Mouse (Mus musculus): ENCODE measurements at regions not wholly inside any gene's neighbourhood (a gene's known extent, or its start where the extent isn't known, plus 50 kb on each side); places are given as distances from the start of the nearest gene placed in this dataset.

GRCm38 (mm10) chr5:75823646-75824045 is 154.6 kb downstream of the Kdr start:
- Histone ChIP-seq H3K9me3 (ENCODE audit: control insufficient read depth, low read length) (no peaks in the 10 kb centered on the region), H3K4me2 (replicated peaks; ENCODE audit: low read depth, low read length) (no peak overlapping the region), H3K27me3 (ENCODE audit: control insufficient read depth, insufficient read depth, low read length) (no peaks in the 10 kb centered on the region), H3K4me3 (ENCODE audit: low read depth, low read length) (no peak overlapping the region), H3K9ac (ENCODE audit: low read depth, low read length) (no peak overlapping the region), H3K36me3 (ENCODE audit: control insufficient read depth, insufficient read depth, low read length) (no peaks in the 10 kb centered on the region), H3K27ac (ENCODE audit: low read depth, low read length) (no peak overlapping the region), H3K4me1 (replicated peaks; ENCODE audit: control insufficient read depth, insufficient read depth, low read length) (no peaks in the 10 kb centered on the region)
- 91% methylated on average over 3 of the region's 3 CpGs for WGBS
- no peak for DNase-seq (ENCODE audit: low spot score)
- no peak for ATAC-seq (ENCODE audit: low FRiP score)

- no peaks in the 10 kb centered on the region for H3K4me1 ChIP-seq (replicated peaks; ENCODE audit: control insufficient read depth, insufficient read depth, low read length)
- H3K9ac ChIP-seq (ENCODE audit: low read depth, low read length): no peak overlapping the region
- DNase-seq (ENCODE audit: low spot score) (no peak), ATAC-seq (ENCODE audit: low FRiP score) (no peak)
- H3K27ac ChIP-seq (ENCODE audit: low read depth, low read length): no peak overlapping the region
- H3K27me3 ChIP-seq (ENCODE audit: control insufficient read depth, insufficient read depth, low read length): no peaks in the 10 kb centered on the region
- no peaks in the 10 kb centered on the region for H3K36me3 ChIP-seq (ENCODE audit: control insufficient read depth, insufficient read depth, low read length)
- 95% methylated on average over 13 of the region's 13 CpGs for WGBS
- no peak overlapping the region for H3K4me2 ChIP-seq (replicated peaks; ENCODE audit: low read depth, low read length)
- H3K9me3 ChIP-seq (ENCODE audit: control insufficient read depth, low read length): no peaks in the 10 kb centered on the region
- no peak overlapping the region for H3K4me3 ChIP-seq (ENCODE audit: low read depth, low read length)
These were observed 160.9 kb downstream of the Kdr start for GRCm38 (mm10) chr5:75817396-75817795.

GRCm38 (mm10) chr5:75814393-75814984 is 163.8 kb downstream of the Kdr start:
- no peak overlapping the region for H3K4me2 ChIP-seq (replicated peaks; ENCODE audit: low read depth, low read length)
- H3K4me3 ChIP-seq (ENCODE audit: low read depth, low read length): no peak overlapping the region
- no peaks in the 10 kb centered on the region for H3K27me3 ChIP-seq (ENCODE audit: control insufficient read depth, insufficient read depth, low read length)
- no peaks in the 10 kb centered on the region for H3K9me3 ChIP-seq (ENCODE audit: control insufficient read depth, low read length)
- no peaks in the 10 kb centered on the region for H3K36me3 ChIP-seq (ENCODE audit: control insufficient read depth, insufficient read depth, low read length)
- H3K4me1 ChIP-seq (replicated peaks; ENCODE audit: control insufficient read depth, insufficient read depth, low read length): no peaks in the 10 kb centered on the region
- WGBS: 79% methylated on average over 12 of the region's 12 CpGs
- DNase-seq (ENCODE audit: low spot score) (no peak), ATAC-seq (ENCODE audit: low FRiP score) (no peak)
- H3K9ac ChIP-seq (ENCODE audit: low read depth, low read length): no peak overlapping the region
- no peak overlapping the region for H3K27ac ChIP-seq (ENCODE audit: low read depth, low read length)

GRCm38 (mm10) chr5:75812686-75813085 is 165.6 kb downstream of the Kdr start:
- no peak overlapping the region for H3K27ac ChIP-seq (ENCODE audit: low read depth, low read length)
- no peaks in the 10 kb centered on the region for H3K4me1 ChIP-seq (replicated peaks; ENCODE audit: control insufficient read depth, insufficient read depth, low read length)
- no peak for ATAC-seq (ENCODE audit: low FRiP score)
- no peak overlapping the region for H3K4me2 ChIP-seq (replicated peaks; ENCODE audit: low read depth, low read length)
- WGBS: 74% methylated on average over 4 of the region's 4 CpGs
- H3K9ac ChIP-seq (ENCODE audit: low read depth, low read length): no peak overlapping the region
- no peaks in the 10 kb centered on the region for H3K36me3 ChIP-seq (ENCODE audit: control insufficient read depth, insufficient read depth, low read length)
- H3K27me3 ChIP-seq (ENCODE audit: control insufficient read depth, insufficient read depth, low read length): no peaks in the 10 kb centered on the region
- no peak overlapping the region for H3K4me3 ChIP-seq (ENCODE audit: low read depth, low read length)
- no peaks in the 10 kb centered on the region for H3K9me3 ChIP-seq (ENCODE audit: control insufficient read depth, low read length)
- no peak for DNase-seq (ENCODE audit: low spot score)

- Histone ChIP-seq H3K4me3 (ENCODE audit: low read depth, low read length) (no peak overlapping the region), H3K36me3 (ENCODE audit: control insufficient read depth, insufficient read depth, low read length) (no peaks in the 10 kb centered on the region), H3K4me2 (replicated peaks; ENCODE audit: low read depth, low read length) (no peak overlapping the region), H3K27ac (ENCODE audit: low read depth, low read length) (no peak overlapping the region), H3K27me3 (ENCODE audit: control insufficient read depth, insufficient read depth, low read length) (no peaks in the 10 kb centered on the region), H3K4me1 (replicated peaks; ENCODE audit: control insufficient read depth, insufficient read depth, low read length) (no peaks in the 10 kb centered on the region), H3K9me3 (ENCODE audit: control insufficient read depth, low read length) (no peaks in the 10 kb centered on the region), H3K9ac (ENCODE audit: low read depth, low read length) (no peak overlapping the region)
- DNase-seq (ENCODE audit: low spot score): no peak
- no peak for ATAC-seq (ENCODE audit: low FRiP score)
- WGBS: 86% methylated on average over 18 of the region's 18 CpGs
These were observed 169.5 kb downstream of the Kdr start for GRCm38 (mm10) chr5:75808551-75809332.

- H3K9ac ChIP-seq (ENCODE audit: low read depth, low read length): no peak overlapping the region
- H3K36me3 ChIP-seq (ENCODE audit: control insufficient read depth, insufficient read depth, low read length): no peaks in the 10 kb centered on the region
- H3K27ac ChIP-seq (ENCODE audit: low read depth, low read length): no peak overlapping the region
- WGBS: 80% methylated on average over 2 of the region's 2 CpGs
- no peaks in the 10 kb centered on the region for H3K4me1 ChIP-seq (replicated peaks; ENCODE audit: control insufficient read depth, insufficient read depth, low read length)
- no peaks in the 10 kb centered on the region for H3K27me3 ChIP-seq (ENCODE audit: control insufficient read depth, insufficient read depth, low read length)
- no peak overlapping the region for H3K4me2 ChIP-seq (replicated peaks; ENCODE audit: low read depth, low read length)
- DNase-seq (ENCODE audit: low spot score): no peak
- H3K9me3 ChIP-seq (ENCODE audit: control insufficient read depth, low read length): no peaks in the 10 kb centered on the region
- H3K4me3 ChIP-seq (ENCODE audit: low read depth, low read length): no peak overlapping the region
- no peak for ATAC-seq (ENCODE audit: low FRiP score)
These were observed 173.2 kb downstream of the Kdr start for GRCm38 (mm10) chr5:75805011-75805410.

- Histone ChIP-seq H3K4me1 (replicated peaks; ENCODE audit: control insufficient read depth, insufficient read depth, low read length) (no peaks in the 10 kb centered on the region), H3K27me3 (ENCODE audit: control insufficient read depth, insufficient read depth, low read length) (no peaks in the 10 kb centered on the region), H3K9me3 (ENCODE audit: control insufficient read depth, low read length) (no peaks in the 10 kb centered on the region), H3K4me3 (ENCODE audit: low read depth, low read length) (no peak overlapping the region), H3K4me2 (replicated peaks; ENCODE audit: low read depth, low read length) (no peak overlapping the region), H3K36me3 (ENCODE audit: control insufficient read depth, insufficient read depth, low read length) (no peaks in the 10 kb centered on the region), H3K27ac (ENCODE audit: low read depth, low read length) (no peak overlapping the region), H3K9ac (ENCODE audit: low read depth, low read length) (no peak overlapping the region)
- no peak for ATAC-seq (ENCODE audit: low FRiP score)
- 91% methylated on average over 2 of the region's 2 CpGs for WGBS
- no peak for DNase-seq (ENCODE audit: low spot score)
These were observed 173.9 kb downstream of the Kdr start for GRCm38 (mm10) chr5:75804340-75804739.

GRCm38 (mm10) chr5:75803012-75803411 is 175.2 kb downstream of the Kdr start:
- 87% methylated on average over 2 of the region's 2 CpGs for WGBS
- ATAC-seq (ENCODE audit: low FRiP score) (no peak), DNase-seq (ENCODE audit: low spot score) (no peak)
- H3K9ac ChIP-seq (ENCODE audit: low read depth, low read length): no peak overlapping the region
- no peaks in the 10 kb centered on the region for H3K9me3 ChIP-seq (ENCODE audit: control insufficient read depth, low read length)
- H3K36me3 ChIP-seq (ENCODE audit: control insufficient read depth, insufficient read depth, low read length): no peaks in the 10 kb centered on the region
- no peak overlapping the region for H3K4me2 ChIP-seq (replicated peaks; ENCODE audit: low read depth, low read length)
- no peak overlapping the region for H3K27ac ChIP-seq (ENCODE audit: low read depth, low read length)
- no peak overlapping the region for H3K4me3 ChIP-seq (ENCODE audit: low read depth, low read length)
- no peaks in the 10 kb centered on the region for H3K27me3 ChIP-seq (ENCODE audit: control insufficient read depth, insufficient read depth, low read length)
- H3K4me1 ChIP-seq (replicated peaks; ENCODE audit: control insufficient read depth, insufficient read depth, low read length): no peaks in the 10 kb centered on the region

Measured in hindbrain, embryonic 11.5 days (tissue).